Mouse (Mus musculus) kidney, adult 8-10 months (tissue): Measurements from ENCODE around the gene Ugt2b34.
A peak's percentile ranks its signal among the peaks of the same experiment; 100 is the strongest.
"Not testable (repeated sequence)": the region's sequence is repeated elsewhere in the genome, so short reads cannot be mapped to it uniquely, and the experiment has no call there.

Experiments
- DNase-seq, 2 experiments: peaks; one replicate each; pipeline ENCODE4 v3.0.0; 2022

Gene Ugt2b34

GRCm38 (mm10) chr5:86906758-86907157 is at the start of gene Ugt2b34:
Gene Ugt2b34 (minus strand): TSS chr5:86906937.
- DNase-seq = peak; percentile 15 to 48

GRCm38 (mm10) chr5:86942111-86942510 is 35.4 kb upstream of the Ugt2b34 start:
- DNase-seq = no peak

GRCm38 (mm10) chr5:86926426-86926825 is 19.7 kb upstream of the Ugt2b34 start, which contains the start of gene Ugt2b1:
Gene Ugt2b1 (minus strand): TSS chr5:86926530.
- DNase-seq = no peak

- DNase-seq = no peak
These were observed 14.0 kb upstream of the Ugt2b34 start for GRCm38 (mm10) chr5:86920661-86921233.

- DNase-seq = no peak
These were observed 4.8 kb upstream of the Ugt2b34 start for GRCm38 (mm10) chr5:86911357-86912099.

GRCm38 (mm10) chr5:86910770-86911169 is 4.0 kb upstream of the Ugt2b34 start:
- DNase-seq = peak in 1 of 2 experiments; percentile 59

- no peak for DNase-seq
These were observed 16.8 kb downstream of the Ugt2b34 start for GRCm38 (mm10) chr5:86889933-86890332.

GRCm38 (mm10) chr5:86888420-86888819 is 18.3 kb downstream of the Ugt2b34 start:
- DNase-seq = no peak

GRCm38 (mm10) chr5:86887081-86887480 is 19.7 kb downstream of the Ugt2b34 start:
- DNase-seq = no peak

- DNase-seq = no peak
These were observed 20.1 kb downstream of the Ugt2b34 start for GRCm38 (mm10) chr5:86886620-86887019.

- DNase-seq = no peak
These were observed 34.9 kb downstream of the Ugt2b34 start for GRCm38 (mm10) chr5:86871877-86872276.

- DNase-seq = no peak
These were observed 48.4 kb downstream of the Ugt2b34 start for GRCm38 (mm10) chr5:86858336-86858735.

- no peak for DNase-seq
These were observed 49.1 kb downstream of the Ugt2b34 start for GRCm38 (mm10) chr5:86857682-86858081.

GRCm38 (mm10) chr5:86856505-86856904 is 50.2 kb downstream of the Ugt2b34 start:
- not testable (repeated sequence) for DNase-seq

GRCm38 (mm10) chr5:86851658-86852057 is 55.1 kb downstream of the Ugt2b34 start:
- no peak for DNase-seq

GRCm38 (mm10) chr5:86850104-86850503 is 56.6 kb downstream of the Ugt2b34 start:
- DNase-seq = peak; percentile 3 to 13

- DNase-seq = not testable (repeated sequence)
These were observed 65.5 kb downstream of the Ugt2b34 start for GRCm38 (mm10) chr5:86841261-86841660.

- DNase-seq = no peak
These were observed 66.5 kb downstream of the Ugt2b34 start for GRCm38 (mm10) chr5:86840207-86840606.
